Mouse (Mus musculus): ENCODE results near the gene 1700009N14Rik. TPM values are rescaled to one million over a fixed set of nuclear protein-coding genes. Genes with fewer than 3 reads are reported as not detected.

1700009N14Rik gene
- polyA plus RNA-seq (2014; fragmentation: Nextera tagmentation; extraction: Ambion mirVana), result not detected in 2 replicates

DNA sequence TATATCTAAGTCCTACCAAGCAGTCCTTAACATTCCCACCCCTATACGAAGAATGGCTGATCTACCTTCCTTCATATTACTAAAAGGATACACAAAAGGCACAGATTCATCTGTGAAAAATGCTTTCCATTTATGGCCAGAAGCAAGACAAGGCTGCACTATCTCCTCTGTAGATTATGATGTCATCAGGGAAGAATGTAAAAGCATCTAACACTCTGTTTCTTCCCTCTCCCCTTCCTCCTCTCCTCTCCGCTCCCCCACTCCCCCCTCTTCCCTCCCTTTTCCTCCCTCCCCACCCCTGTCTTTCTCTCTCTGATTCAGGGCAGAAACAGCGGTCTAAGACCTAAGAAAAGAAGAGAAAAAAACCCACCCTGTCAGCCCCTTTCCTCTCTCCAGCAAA, at the start of gene 1700009N14Rik:
Gene 1700009N14Rik, plus strand, starts transcription at position 227 of the 400 bp plus-strand sequence.
- H3K9ac ChIP-seq (ENCODE audit: low read depth, low read length), result no peak within 1 kb of the TSS
- H3K4me2 ChIP-seq (replicated peaks; ENCODE audit: low read depth, low read length), result no peak within 1 kb of the TSS
- no peak within 1 kb of the TSS for H3K4me3 ChIP-seq (ENCODE audit: low read length)
- ATAC-seq (ENCODE audit: low FRiP score, low TSS enrichment), result no peak
- no peak within 1 kb of the TSS for H3K27ac ChIP-seq (ENCODE audit: low read depth, low read length)
- no peaks in the 10 kb centered on the region for H3K27me3 ChIP-seq (ENCODE audit: control insufficient read depth, insufficient read depth, low read length)
- H3K9me3 ChIP-seq (ENCODE audit: control insufficient read depth, low read length), result no peaks in the 10 kb centered on the region
- no peaks in the 10 kb centered on the region for H3K36me3 ChIP-seq (ENCODE audit: control insufficient read depth, insufficient read depth, low read length)
- no peaks in the 10 kb centered on the region for H3K4me1 ChIP-seq (ENCODE audit: control insufficient read depth, insufficient read depth, low read length)
- 65% methylated on average over 3 of the region's 3 CpGs for WGBS

DNA sequence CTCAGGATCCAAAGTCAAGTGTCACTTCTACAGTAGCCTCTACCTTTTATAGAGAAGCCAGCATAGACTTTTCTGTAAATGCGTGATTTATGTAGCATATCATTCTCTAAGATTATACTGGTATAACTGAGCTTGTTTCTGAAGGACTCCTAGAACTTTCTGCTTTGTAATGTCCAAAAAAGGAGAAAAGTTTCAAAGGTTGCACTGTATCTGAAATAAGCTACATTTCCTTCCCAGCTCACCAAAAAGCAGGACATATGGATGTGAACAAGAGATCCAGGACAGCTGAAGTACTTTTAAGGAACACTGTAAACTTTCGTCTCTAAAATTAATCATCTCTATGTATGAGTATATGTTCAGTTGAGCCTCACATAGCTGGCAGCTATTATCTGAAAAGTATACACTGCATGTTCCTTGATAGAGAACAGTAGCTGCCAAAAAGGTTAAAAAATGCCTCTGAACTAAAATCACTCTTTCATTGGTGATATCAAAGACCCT, 12.2 kb upstream of the 1700009N14Rik start:
- Histone ChIP-seq H3K9ac (ENCODE audit: low read depth, low read length) (no peak overlapping the region), H3K4me2 (replicated peaks; ENCODE audit: low read depth, low read length) (no peak overlapping the region), H3K36me3 (ENCODE audit: control insufficient read depth, insufficient read depth, low read length) (no peaks in the 10 kb centered on the region), H3K27ac (ENCODE audit: low read depth, low read length) (no peak overlapping the region), H3K4me1 (ENCODE audit: control insufficient read depth, insufficient read depth, low read length) (no peaks in the 10 kb centered on the region), H3K4me3 (ENCODE audit: low read length) (no peak overlapping the region), H3K9me3 (ENCODE audit: control insufficient read depth, low read length) (no peaks in the 10 kb centered on the region), H3K27me3 (ENCODE audit: control insufficient read depth, insufficient read depth, low read length) (no peaks in the 10 kb centered on the region)
- no peak for ATAC-seq (ENCODE audit: low FRiP score, low TSS enrichment)
- WGBS, result 79% methylated on average over 2 of the region's 2 CpGs

DNA sequence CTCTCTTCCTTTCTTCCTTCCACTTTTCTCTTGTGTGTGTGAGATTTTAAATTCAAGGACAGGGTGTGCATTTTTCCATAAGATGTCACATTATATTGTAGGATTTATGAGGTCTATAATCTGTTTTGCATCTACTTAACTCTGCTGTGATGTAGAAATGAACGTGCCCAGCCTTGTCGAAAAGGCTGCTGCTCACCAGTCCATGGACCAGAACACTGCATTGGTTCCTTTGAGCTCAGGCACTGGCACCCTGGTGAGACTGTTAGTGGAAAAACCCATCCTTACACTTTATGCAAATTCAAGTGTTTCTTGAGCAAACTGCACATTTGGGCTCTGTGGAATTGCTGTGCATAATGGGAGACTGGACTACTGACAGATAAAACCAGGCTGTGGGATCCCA, 24.2 kb downstream of the 1700009N14Rik start:
- H3K9ac ChIP-seq (ENCODE audit: low read depth, low read length), result no peak overlapping the region
- no peaks in the 10 kb centered on the region for H3K9me3 ChIP-seq (ENCODE audit: control insufficient read depth, low read length)
- no peaks in the 10 kb centered on the region for H3K4me1 ChIP-seq (ENCODE audit: control insufficient read depth, insufficient read depth, low read length)
- H3K4me2 ChIP-seq (replicated peaks; ENCODE audit: low read depth, low read length), result no peak overlapping the region
- no peak overlapping the region for H3K27ac ChIP-seq (ENCODE audit: low read depth, low read length)
- H3K27me3 ChIP-seq (ENCODE audit: control insufficient read depth, insufficient read depth, low read length), result no peaks in the 10 kb centered on the region
- WGBS, result 88% methylated on average over 2 of the region's 2 CpGs
- H3K36me3 ChIP-seq (ENCODE audit: control insufficient read depth, insufficient read depth, low read length), result no peaks in the 10 kb centered on the region
- no peak for ATAC-seq (ENCODE audit: low FRiP score, low TSS enrichment)
- H3K4me3 ChIP-seq (ENCODE audit: low read length), result no peak overlapping the region

DNA sequence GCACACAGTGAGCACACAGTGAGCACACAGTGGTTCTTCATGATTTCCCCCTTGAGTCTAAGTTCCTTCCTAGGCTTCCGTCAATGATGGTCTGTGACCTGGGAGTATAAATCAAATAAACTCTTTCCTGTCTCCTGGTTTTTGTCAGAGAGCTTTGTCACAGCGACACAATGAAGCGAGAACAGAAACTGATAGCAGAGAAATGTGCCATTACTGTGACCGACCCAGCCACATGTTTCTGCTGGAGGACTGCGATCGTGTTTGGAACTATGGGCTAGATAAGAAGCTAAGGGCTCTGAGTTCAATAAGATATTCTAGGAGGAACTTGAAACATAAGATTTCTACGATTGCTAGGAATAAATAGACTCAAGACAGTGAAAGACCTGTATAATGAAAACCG, 36.3 kb downstream of the 1700009N14Rik start:
- no peak overlapping the region for H3K4me3 ChIP-seq (ENCODE audit: low read length)
- no peaks in the 10 kb centered on the region for H3K27me3 ChIP-seq (ENCODE audit: control insufficient read depth, insufficient read depth, low read length)
- H3K9me3 ChIP-seq (ENCODE audit: control insufficient read depth, low read length), result no peaks in the 10 kb centered on the region
- H3K4me2 ChIP-seq (replicated peaks; ENCODE audit: low read depth, low read length), result no peak overlapping the region
- no peaks in the 10 kb centered on the region for H3K36me3 ChIP-seq (ENCODE audit: control insufficient read depth, insufficient read depth, low read length)
- ATAC-seq (ENCODE audit: low FRiP score, low TSS enrichment), result no peak
- H3K27ac ChIP-seq (ENCODE audit: low read depth, low read length), result no peak overlapping the region
- H3K9ac ChIP-seq (ENCODE audit: low read depth, low read length), result no peak overlapping the region
- 75% methylated on average over 8 of the region's 8 CpGs for WGBS
- no peaks in the 10 kb centered on the region for H3K4me1 ChIP-seq (ENCODE audit: control insufficient read depth, insufficient read depth, low read length)

DNA sequence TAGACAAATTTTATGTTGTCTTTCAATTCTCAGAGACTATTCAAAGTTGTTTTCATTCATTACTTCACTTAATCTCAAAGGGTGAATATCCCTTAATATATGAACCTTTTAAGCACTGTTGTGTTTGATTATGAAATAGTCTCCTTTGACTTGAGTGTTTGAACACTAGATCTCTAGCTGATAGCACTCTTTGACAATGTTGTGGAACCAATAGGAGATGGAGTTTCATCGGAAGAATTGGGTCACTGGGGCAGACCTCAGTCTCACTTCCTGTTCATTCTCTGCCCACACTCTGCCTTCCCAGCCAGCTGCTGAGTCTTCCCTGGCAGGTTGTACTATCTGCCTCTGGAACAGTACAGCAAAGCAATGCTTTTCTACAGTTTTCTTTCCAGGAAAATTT, 43.5 kb downstream of the 1700009N14Rik start:
- Histone ChIP-seq H3K36me3 (ENCODE audit: control insufficient read depth, insufficient read depth, low read length) (no peaks in the 10 kb centered on the region), H3K4me1 (ENCODE audit: control insufficient read depth, insufficient read depth, low read length) (no peaks in the 10 kb centered on the region), H3K9ac (ENCODE audit: low read depth, low read length) (no peak overlapping the region), H3K4me3 (ENCODE audit: low read length) (no peak overlapping the region), H3K27ac (ENCODE audit: low read depth, low read length) (no peak overlapping the region), H3K27me3 (ENCODE audit: control insufficient read depth, insufficient read depth, low read length) (no peaks in the 10 kb centered on the region), H3K9me3 (ENCODE audit: control insufficient read depth, low read length) (no peaks in the 10 kb centered on the region), H3K4me2 (replicated peaks; ENCODE audit: low read depth, low read length) (no peak overlapping the region)
- no peak for ATAC-seq (ENCODE audit: low FRiP score, low TSS enrichment)
- WGBS, result 67% methylated on average over 1 of the region's 1 CpGs

DNA sequence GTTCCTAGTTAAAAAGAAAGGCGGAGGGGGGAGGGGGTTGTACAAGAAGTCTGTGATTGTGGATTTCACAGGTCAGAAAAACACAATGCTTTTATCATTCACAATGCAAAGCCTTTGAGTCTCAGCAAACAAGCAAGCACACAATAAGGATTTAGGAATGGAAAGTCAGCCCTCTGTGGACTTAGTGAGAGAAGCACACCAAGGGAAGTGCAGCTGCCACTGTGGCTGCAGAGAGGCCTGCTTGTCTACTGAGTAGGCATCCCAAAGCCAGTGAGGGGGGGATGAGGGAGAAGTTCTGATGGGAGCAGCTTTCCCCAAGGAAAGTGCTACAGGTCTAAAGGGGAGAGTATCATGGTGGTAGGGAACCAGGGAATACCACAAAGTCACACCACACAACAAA, 45.8 kb downstream of the 1700009N14Rik start:
- Histone ChIP-seq H3K4me3 (ENCODE audit: low read length) (no peak overlapping the region), H3K27ac (ENCODE audit: low read depth, low read length) (no peak overlapping the region), H3K27me3 (ENCODE audit: control insufficient read depth, insufficient read depth, low read length) (no peaks in the 10 kb centered on the region), H3K4me1 (ENCODE audit: control insufficient read depth, insufficient read depth, low read length) (no peaks in the 10 kb centered on the region), H3K9me3 (ENCODE audit: control insufficient read depth, low read length) (no peaks in the 10 kb centered on the region), H3K4me2 (replicated peaks; ENCODE audit: low read depth, low read length) (no peak overlapping the region), H3K9ac (ENCODE audit: low read depth, low read length) (no peak overlapping the region), H3K36me3 (ENCODE audit: control insufficient read depth, insufficient read depth, low read length) (no peaks in the 10 kb centered on the region)
- WGBS, result 83% methylated on average over 1 of the region's 1 CpGs
- ATAC-seq (ENCODE audit: low FRiP score, low TSS enrichment), result no peak

Data from kidney, embryonic 14.5 days (tissue).